Mouse (Mus musculus) granulocyte monocyte progenitor cell, adult 5-6 weeks (primary cell): Measurements from ENCODE around the gene Sim2. TPM values are rescaled to one million over a fixed set of nuclear protein-coding genes. Genes with fewer than 3 reads are reported as not detected.

ENCODE experiments used
- ATAC-seq: replicated peaks from 2 replicates; pipeline ENCODE4 v1.8.0; 2016; ENCODE audit warnings: mild to moderate bottlenecking, moderate TSS enrichment, inconsistent platforms; ENCODE audit not compliant: poor library complexity, severe bottlenecking
- total RNA-seq, 2 experiments: library from RNA; stranded (forward) in 1 of 2; stranded (reverse) in 1 of 2; fragments of 200-712, 200-1000 nt in 1 of 2; fragments of >200 nt in 1 of 2; fragmentation: Nextera tagmentation in 1 of 2; gene quantifications; 2 replicates each; pipeline ENCODE4 v1.2.3; 2014 to 2017

The Sim2 gene
- total RNA-seq, 2 experiments from 2014 or later, result 0.26 TPM; not detected in 1

DNA sequence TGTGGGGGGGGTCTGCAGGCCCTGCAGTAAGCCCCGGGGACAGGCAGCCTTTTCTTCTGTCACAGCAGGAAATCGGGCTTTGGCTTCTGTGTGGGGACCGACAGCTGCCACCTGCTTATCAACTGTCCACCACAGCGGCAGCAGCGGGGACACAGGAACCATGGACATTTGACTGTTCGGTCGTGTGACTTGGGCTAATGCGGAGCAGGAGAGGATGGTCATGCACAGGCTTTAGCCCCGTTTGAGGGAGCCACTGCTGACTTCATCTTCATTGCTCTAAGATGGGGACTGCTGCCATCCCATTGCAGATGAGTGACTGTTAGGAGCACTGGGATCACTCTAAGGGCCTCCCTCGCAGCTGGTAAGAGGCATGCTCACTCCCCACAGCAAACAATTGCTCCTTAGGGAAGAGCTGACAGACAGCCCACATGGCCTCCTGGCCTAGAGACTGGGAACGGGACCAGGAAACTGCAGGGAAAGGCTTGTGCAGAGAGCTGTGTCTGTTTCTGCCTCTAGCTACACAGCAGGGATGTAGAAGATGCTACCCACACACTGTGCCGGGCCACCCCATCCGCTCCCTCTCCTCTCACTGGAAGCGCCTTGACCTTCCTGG, 70.4 kb downstream of the Sim2 start:
- no peak for ATAC-seq

DNA sequence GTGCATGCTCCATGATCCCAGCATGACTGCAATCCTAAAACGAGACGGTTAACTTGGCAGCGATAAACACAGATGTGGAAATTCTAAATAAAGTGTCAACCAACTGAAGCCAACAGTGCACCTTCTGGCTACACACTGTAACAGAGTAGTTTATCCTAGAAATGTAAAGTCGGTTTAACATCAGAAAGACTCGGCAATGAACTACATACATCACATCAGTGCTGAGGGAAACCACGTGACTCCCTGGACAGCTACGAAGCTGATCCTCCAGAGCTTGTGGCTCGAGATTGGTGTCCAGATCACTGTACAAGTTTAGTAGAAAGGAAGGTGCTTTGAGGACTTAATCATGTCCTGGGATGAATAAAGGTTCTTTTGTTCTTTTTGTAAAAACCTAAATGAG, 73.1 kb downstream of the Sim2 start:
- no peak for ATAC-seq

DNA sequence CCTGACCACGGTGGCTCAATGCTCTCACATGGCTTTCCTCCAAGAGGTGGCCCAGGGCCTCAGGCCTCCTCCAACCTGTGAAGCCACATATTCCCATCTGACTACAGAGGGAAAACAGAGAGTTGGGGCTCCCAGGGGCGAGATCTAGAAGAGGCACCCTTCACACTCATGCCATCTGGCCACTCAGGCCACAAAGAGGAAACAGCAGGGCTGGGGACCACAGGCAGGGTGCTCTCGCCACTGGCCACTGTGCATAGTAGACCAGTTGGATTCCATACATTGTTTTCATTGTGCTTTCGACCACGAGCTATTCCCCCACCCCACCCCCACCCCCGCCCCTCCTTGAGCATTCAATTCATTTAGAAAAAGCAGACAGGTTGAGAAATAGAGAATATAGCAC, 77.3 kb downstream of the Sim2 start:
- peak; percentile 27; the same call in 1 of the 2 replicates for ATAC-seq

DNA sequence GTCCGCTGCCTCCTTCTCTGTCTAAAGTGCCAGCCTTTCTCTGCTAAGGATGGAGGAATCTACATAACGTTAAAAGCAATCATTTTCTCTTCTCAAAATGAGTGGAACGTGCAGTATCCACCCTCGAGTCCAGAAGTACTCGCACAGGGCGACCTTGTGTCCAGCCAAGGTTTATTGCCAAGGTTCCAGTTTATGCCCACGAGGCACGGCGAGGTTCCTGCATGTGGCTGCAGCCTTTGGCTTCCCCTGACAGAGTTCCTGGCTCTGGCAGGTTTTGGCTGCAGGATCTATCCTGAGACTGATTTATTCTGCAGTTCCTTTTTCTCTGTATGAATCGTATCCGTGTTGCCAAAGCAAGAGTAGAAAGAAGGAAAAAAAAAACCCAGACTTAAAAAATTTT, 78.3 kb downstream of the Sim2 start:
- no peak for ATAC-seq

DNA sequence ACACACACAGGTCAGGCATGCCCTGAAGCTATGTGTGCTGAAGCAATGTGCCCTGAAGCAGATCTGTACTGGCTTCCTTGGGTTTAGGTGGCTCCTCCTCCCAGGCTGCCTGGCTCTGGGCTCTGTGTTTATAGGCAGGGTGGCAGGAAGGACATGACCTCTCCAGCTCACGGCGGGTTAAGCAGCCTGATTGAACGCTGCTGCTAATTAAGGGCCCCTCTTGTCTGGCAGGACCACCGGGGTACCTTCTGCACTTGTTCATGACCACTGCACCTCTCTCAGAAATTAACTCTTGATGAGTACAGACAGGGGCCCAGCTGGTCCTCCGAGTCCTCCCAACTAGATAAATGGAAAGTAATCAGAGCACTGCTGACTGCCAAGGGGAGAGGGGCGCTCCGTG, 79.5 kb downstream of the Sim2 start:
- ATAC-seq, result no peak

DNA sequence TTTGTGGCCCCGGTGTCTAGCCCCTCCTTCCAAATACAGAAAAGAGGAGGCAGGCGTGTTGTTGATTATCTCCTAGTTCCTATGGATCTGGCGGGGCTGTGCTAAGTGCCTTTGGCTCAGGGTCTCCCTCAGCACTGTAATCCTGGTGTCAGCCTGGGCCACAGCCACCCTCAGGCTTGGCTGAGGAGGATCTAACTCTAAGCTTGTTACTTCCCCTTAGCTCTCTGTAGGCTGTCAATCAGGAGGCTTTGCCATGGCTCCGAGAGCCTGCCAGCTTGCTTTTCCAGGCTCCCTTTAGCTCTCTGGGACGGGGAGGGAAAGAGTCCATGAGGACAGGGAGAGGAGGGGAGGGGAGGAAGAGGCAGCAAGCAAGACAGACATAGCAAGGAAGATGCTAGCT, 80.2 kb downstream of the Sim2 start:
- peak; percentile 44; the same call in 1 of the 2 replicates for ATAC-seq

DNA sequence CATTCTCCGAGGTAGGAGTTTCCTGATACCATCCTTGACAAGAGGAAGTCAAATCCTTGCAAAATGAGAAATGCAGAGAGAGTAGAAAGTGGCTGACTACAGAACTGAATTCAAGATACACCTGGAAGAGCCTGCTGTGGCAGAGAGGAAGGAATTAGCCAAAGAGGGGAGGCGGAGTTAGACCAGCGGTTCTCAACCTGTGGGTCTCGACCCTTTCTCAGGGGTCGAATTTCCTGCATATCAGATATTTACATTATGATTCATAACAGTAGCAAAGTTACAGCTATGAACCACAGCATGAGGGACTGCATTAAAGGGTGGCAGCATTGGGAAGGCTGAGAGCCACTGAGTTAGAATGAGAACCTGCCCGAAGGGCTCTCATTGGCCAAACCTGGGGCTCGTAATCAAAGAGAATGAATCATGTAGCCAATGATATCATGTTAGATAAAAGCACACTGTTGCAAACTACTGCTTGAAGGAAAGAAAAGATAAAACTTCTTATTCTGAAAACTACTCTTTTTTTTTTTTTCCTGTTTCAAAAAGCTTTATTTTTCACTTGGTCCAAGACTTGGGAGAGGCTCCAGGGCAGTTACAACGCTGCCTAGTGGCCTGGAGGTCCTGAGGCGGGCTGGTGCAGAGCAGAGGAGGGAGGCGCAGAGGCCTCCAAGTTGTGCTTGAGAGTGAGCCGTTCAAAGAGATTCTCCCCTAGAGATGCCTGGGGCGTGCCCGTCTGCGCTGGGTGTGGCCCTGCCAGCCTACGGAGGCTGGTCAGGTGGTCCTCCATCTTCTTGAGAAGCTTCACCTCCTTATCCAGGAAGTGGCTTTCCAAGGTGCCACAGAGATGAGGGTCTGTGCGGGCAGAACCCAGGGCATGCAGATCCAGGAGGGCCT, 84.2 kb downstream of the Sim2 start:
- ATAC-seq, result no peak

DNA sequence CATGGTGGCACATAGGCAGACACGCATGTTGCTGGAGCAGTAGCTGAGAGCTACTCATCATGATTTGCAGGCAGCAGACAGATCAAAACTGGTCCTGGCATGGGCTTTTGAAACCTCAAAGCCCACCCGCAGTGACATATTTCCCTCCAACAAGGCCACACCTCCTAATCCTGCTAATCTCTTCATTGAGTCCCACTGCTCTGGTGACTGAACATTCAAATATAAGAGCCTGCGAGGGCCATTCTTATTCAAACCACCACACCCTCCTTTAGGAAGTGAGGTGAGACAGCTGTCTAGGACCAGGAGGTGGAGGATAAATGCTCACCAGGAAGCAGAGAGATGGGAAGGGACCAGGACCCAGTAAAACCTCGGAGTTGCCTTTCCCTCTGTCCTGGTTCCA, 85.5 kb downstream of the Sim2 start:
- ATAC-seq, result no peak

DNA sequence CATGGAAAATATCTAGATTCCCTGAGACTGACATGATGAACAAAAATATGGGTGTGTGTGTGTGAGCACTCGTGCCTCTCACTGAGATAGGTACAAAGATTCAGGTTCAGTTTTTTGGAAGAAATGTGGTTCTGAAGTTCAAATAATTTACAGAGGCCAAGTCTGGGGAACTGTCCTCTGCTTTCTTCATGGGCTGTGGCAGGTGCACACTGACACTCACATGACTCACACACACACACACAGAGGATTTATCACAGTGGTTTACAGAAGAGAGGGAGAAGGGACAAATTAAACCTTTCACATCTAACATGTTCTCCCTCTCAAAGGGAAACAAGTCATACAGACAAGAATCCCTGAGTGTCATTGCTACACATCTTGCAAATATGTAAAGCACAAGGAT, 88.6 kb downstream of the Sim2 start:
- ATAC-seq, result no peak

DNA sequence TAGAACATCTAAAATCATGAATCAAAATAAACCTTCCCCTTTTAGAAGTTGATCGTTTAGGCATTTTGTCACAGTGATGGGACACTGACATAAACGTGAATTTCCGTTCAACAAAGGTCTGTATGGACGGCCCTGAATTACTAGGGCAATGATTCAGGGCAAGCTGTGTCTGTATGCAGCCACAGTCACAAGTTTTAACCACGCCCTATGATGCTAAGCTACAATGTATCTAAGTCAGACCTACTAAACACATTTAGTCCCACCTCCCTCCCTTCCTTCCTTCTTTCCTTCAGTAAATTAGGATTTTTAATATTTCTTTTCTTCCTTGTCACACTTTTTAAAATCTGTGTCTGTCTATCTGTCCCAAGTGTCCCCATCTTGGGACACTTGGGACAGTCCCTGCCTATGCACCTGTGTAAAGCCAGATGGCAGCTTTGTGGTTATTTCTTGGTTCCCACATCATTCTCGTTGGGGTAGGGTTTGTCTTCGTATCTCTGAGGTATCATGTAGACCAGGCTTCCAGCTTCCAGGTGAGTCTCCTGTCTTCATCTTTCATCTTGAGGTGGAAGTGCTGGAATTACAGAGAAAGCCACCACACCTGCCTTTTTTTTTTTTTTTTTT, 90.7 kb downstream of the Sim2 start:
- no peak for ATAC-seq

Other genes with a start within 250 kb of the Sim2 start
- 50.8 and 68.0 TPM in 2 replicates for gene Chaf1b, start 201.0 kb upstream of the Sim2 start, total RNA-seq (2014; fragmentation: Nextera tagmentation)
- gene Chaf1b, start 201.0 kb upstream of the Sim2 start, total RNA-seq (2017), result 50.6 and 73.7 TPM in 2 replicates
- gene Cldn14, start 76.1 kb upstream of the Sim2 start, total RNA-seq (2014; fragmentation: Nextera tagmentation), result not detected in 2 replicates
- gene Cldn14, start 76.1 kb upstream of the Sim2 start, total RNA-seq (2017), result not detected in 2 replicates
- 6.9 and 11.7 TPM in 2 replicates for gene Hlcs, start 228.6 kb downstream of the Sim2 start, total RNA-seq (2014; fragmentation: Nextera tagmentation)
- gene Hlcs, start 228.6 kb downstream of the Sim2 start, total RNA-seq (2017), result 6.2 and 6.7 TPM in 2 replicates
- gene Ripply3, start 243.5 kb downstream of the Sim2 start, total RNA-seq (2014; fragmentation: Nextera tagmentation), result not detected in 2 replicates
- gene Ripply3, start 243.5 kb downstream of the Sim2 start, total RNA-seq (2017), result not detected in 2 replicates